In genomic region chr16:56800469-56800868, GRCm38 (mm10) we compare ENCODE assay signal across 9 mouse cellular contexts. TPM values are rescaled to one million over a fixed set of nuclear protein-coding genes. Genes with fewer than 3 reads are reported as not detected.
A peak's percentile ranks its signal among the peaks of the same experiment; 100 is the strongest.
DNase-seq lines count a peak whose midpoint lies in the region; ATAC-seq and TF ChIP-seq lines count a peak whose summit lies in the region.
"Had no signal": no experiment of that assay in that cellular context is flagged by ENCODE, and none has a peak within 500 bp of the region (broad histone marks: within the 10 kb centered on the region; RNA-seq: fewer than 3 reads in every experiment).

No protein-coding gene starts in this region.

- no peaks in the 10 kb centered on the region for H3K9me3 ChIP-seq in CH12.LX (replicated peaks; ENCODE audit: low read length)
- H3K9me3 ChIP-seq in liver, postnatal 0 days (ENCODE audit: low read length): no peaks in the 10 kb centered on the region

- peak; percentile 33 for DNase-seq in kidney, adult 9 months
- no peak for DNase-seq in kidney, postnatal 10 days
- peak; percentile 69 for DNase-seq in CH12.LX (ENCODE audit: extremely low read depth)
- DNase-seq in brain, embryonic 14.5 days (ENCODE audit: low read depth): peak; percentile 30
- DNase-seq in liver, postnatal 0 days: no peak
- no peak for DNase-seq in heart, adult 9 months (ENCODE audit: low spot score in 2 of 2)
- DNase-seq in testis, postnatal 10 days (ENCODE audit: low spot score): no peak

- dilution Hi-C loops in CH12.LX (cut with MboI; ENCODE audit: extremely low pct_ligation_motif_present, extremely low pct_unique_long_range_greater_than_20kb, low sequenced_read_pairs): no loop called here

- no peaks in the 10 kb centered on the region for H3K79me2 ChIP-seq in CH12.LX (replicated peaks; ENCODE audit: control insufficient read depth, extremely low read depth, insufficient read depth, poor library complexity, severe bottlenecking)

- H3K27me3 ChIP-seq in CH12.LX (replicated peaks): no peaks in the 10 kb centered on the region
- no peaks in the 10 kb centered on the region for H3K27me3 ChIP-seq in liver, postnatal 0 days (ENCODE audit: insufficient read depth, low read length)

- in situ Hi-C loops in CH12.LX (cut with MboI; ENCODE audit: low pct_ligation_motif_present, low pct_unique_long_range_greater_than_20kb, low sequenced_read_pairs): no loop called here

- WGBS in liver, postnatal 0 days (ENCODE audit: insufficient replicate concordance): 38% methylated on average over 2 of the region's 2 CpGs

- H3K27ac ChIP-seq in CH12.LX (ENCODE audit: insufficient read depth, low read depth): no peak overlapping the region
- no peak overlapping the region for H3K27ac ChIP-seq in liver, postnatal 0 days (ENCODE audit: low read depth)

- no peak overlapping the region for H3K9ac ChIP-seq in CH12.LX (ENCODE audit: insufficient read depth, low read depth)
- H3K9ac ChIP-seq in liver, postnatal 0 days (replicated peaks): no peak overlapping the region

- TF ChIP-seq CTCF in CH12.LX (conservative IDR thresholded peaks at IDR 0.05 in 1 of 2, IDR thresholded peaks at IDR 0.05 in 1 of 2; ENCODE audit: low read depth in 2 of 2, low read length in 2 of 2): peak; percentile 63 to 86; a peak in 3 of 4 replicates
- no peak for TF ChIP-seq CTCF in brain, embryonic 14.5 days (IDR thresholded peaks at IDR 0.05; ENCODE audit: borderline replicate concordance, extremely low read depth, insufficient read depth, insufficient read length)
- peak; percentile 65 for TF ChIP-seq CTCF in liver, postnatal 0 days (IDR thresholded peaks at IDR 0.05; ENCODE audit: low read depth)

- no peak for ATAC-seq in liver, postnatal 0 days
- ATAC-seq in megakaryocyte-erythroid progenitor cell, adult 5-6 weeks (replicated peaks; ENCODE audit: low FRiP score, low TSS enrichment, poor library complexity, severe bottlenecking): no peak

- peak; percentile 75 for TF ChIP-seq RAD21 in CH12.LX (IDR thresholded peaks at IDR 0.05; ENCODE audit: low read depth, low read length)

- no peaks in the 10 kb centered on the region for H3K4me1 ChIP-seq in CH12.LX (ENCODE audit: control insufficient read depth in 1 of 2, insufficient read depth in 2 of 2)
- 0 out of 2 replicates have a peak, but pooled peaks cover 3% of the 10 kb centered on the region for H3K4me1 ChIP-seq in liver, postnatal 0 days (ENCODE audit: insufficient read depth)

- no peak for TF ChIP-seq EP300 in CH12.LX (IDR thresholded peaks at IDR 0.05; ENCODE audit: low read length)
- TF ChIP-seq EP300 in liver, postnatal 0 days (IDR thresholded peaks at IDR 0.05; ENCODE audit: low read depth): no peak

- no peak overlapping the region for H3K4me3 ChIP-seq in CH12.LX (replicated peaks in 1 of 3; ENCODE audit: low read depth in 2 of 3, low read length in 2 of 3, poor library complexity in 1 of 3)
- H3K4me3 ChIP-seq in liver, postnatal 0 days (ENCODE audit: low read depth, low read length): no peak overlapping the region

- no peak for TF ChIP-seq POLR2A in CH12.LX (IDR thresholded peaks at IDR 0.05; ENCODE audit: low read depth, low read length)
- no peak for TF ChIP-seq POLR2A in brain, embryonic 14.5 days (IDR thresholded peaks at IDR 0.05; ENCODE audit: borderline replicate concordance, extremely low read depth, insufficient read depth, insufficient read length, poor library complexity, severe bottlenecking)

- H3K4me2 ChIP-seq in CH12.LX (ENCODE audit: insufficient read depth, low read depth, poor library complexity, severe bottlenecking): no peak overlapping the region
- H3K4me2 ChIP-seq in liver, postnatal 0 days (ENCODE audit: low read depth, low read length): no peak overlapping the region

- peaks cover 0 to 1% of the 10 kb centered on the region in 2 experiments for H3K36me3 ChIP-seq in CH12.LX (replicated peaks in 1 of 2; ENCODE audit: control insufficient read depth in 1 of 2, insufficient read depth in 1 of 2, low read length in 1 of 2)
- no peaks in the 10 kb centered on the region for H3K36me3 ChIP-seq in liver, postnatal 0 days (replicated peaks; ENCODE audit: insufficient read depth, low read length)

TF ChIP-seq in CH12.LX, 34 proteins besides CTCF, POLR2A, EP300 and RAD21:
- TF ChIP-seq MAFK (IDR thresholded peaks at IDR 0.05; ENCODE audit: insufficient replicate concordance, low read length) (no peak), USF1 (IDR thresholded peaks at IDR 0.05; ENCODE audit: low read depth, low read length) (no peak), SIN3A (IDR thresholded peaks at IDR 0.05; ENCODE audit: low read length) (no peak), MEF2A (IDR thresholded peaks at IDR 0.05; ENCODE audit: borderline replicate concordance, low read depth, low read length) (no peak), BHLHE40 (IDR thresholded peaks at IDR 0.05; ENCODE audit: low read depth, low read length) (no peak), UBTF (IDR thresholded peaks at IDR 0.05; ENCODE audit: low read depth, low read length) (no peak), KAT2A (IDR thresholded peaks at IDR 0.05; ENCODE audit: insufficient replicate concordance, low read length) (no peak), TCF12 (IDR thresholded peaks at IDR 0.05; ENCODE audit: low read depth, low read length) (no peak), IRF4 (IDR thresholded peaks at IDR 0.05; ENCODE audit: low read depth, low read length) (no peak), ZC3H11A (IDR thresholded peaks at IDR 0.05; ENCODE audit: low read depth, low read length) (peak; percentile 54; the same call in 1 of the 2 replicates), CHD1 (IDR thresholded peaks at IDR 0.05; ENCODE audit: low read depth, low read length) (no peak), SMC3 (IDR thresholded peaks at IDR 0.05; ENCODE audit: low read depth, low read length) (peak; percentile 85), POLR2AphosphoS2 (IDR thresholded peaks at IDR 0.05; ENCODE audit: low read depth, low read length) (no peak)

RNA-seq across cellular contexts. Expression of gene Adgrg7, which starts 4.8 kb away (rescaled TPM):
- total RNA-seq in CH12.LX (2012; rRNA removed): 1.3 and 1.5 TPM in 2 replicates
- 0.14 and 0.20 TPM in 2 replicates for total RNA-seq in CH12.LX (2014; rRNA removed)
- 0.15 and 0.29 TPM in 2 replicates for polyA plus RNA-seq in CH12.LX (2012; ENCODE audit: insufficient read length, low read depth)
- 0.03 TPM in 1 of 2 replicates, not detected in the other for polyA plus RNA-seq in brain, embryonic 14.5 days (2012; rRNA removed)
- polyA plus RNA-seq in liver, postnatal 0 days (2015; fragmentation: Nextera tagmentation; extraction: Ambion mirVana): 0.04 TPM in 1 of 2 replicates, not detected in the other
- 7.8 and 11.7 TPM in 2 replicates for total RNA-seq in megakaryocyte-erythroid progenitor cell, adult 5-6 weeks (2014; fragmentation: Nextera tagmentation)
- 27.6 and 32.6 TPM in 2 replicates for total RNA-seq in megakaryocyte-erythroid progenitor cell, adult 5-6 weeks (2017)
- total RNA-seq: left cerebral cortex, adult 8-10 months had no signal

Comparison
In these comparisons a context has a peak if more than half of its experiments do, and no peak if none do; other contexts are left out.
1. DNase-seq: peak in kidney, adult 9 months (single experiment), CH12.LX (single experiment) and brain, embryonic 14.5 days (single experiment); none in kidney, postnatal 10 days (single experiment), liver, postnatal 0 days (single experiment), heart, adult 9 months (0 of 2) and testis, postnatal 10 days (single experiment).